Mouse (Mus musculus) B cell, adult 2 months (primary cell): ENCODE data around the gene Ap1s3.
"Not testable (repeated sequence)": the region's sequence is repeated elsewhere in the genome, so short reads cannot be mapped to it uniquely, and the experiment has no call there.

Source experiments
- DNase-seq, 2 experiments: peaks; one replicate each; pipeline ENCODE4 v3.0.0; 2022

Gene Ap1s3

DNA sequence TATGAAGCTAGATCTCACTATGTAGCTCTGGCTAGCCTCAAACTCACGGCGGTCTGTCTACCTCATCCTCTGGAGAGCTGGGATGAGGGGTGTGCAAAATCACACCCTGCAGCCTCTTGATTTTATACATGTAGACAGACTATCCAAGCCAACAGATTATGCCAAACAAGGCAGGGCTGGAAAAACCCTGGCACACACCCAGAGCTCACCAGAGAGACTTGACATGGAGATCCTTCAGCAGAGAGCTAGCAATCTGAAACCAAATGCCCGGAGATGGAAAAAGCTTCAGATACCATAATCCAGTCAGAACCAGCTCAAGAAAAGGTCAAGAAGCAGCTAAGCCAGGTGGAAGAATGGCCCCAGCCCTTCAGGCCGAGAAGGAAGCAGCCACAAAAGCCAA lies 6.9 kb downstream of the Ap1s3 start:
- no peak for DNase-seq

DNA sequence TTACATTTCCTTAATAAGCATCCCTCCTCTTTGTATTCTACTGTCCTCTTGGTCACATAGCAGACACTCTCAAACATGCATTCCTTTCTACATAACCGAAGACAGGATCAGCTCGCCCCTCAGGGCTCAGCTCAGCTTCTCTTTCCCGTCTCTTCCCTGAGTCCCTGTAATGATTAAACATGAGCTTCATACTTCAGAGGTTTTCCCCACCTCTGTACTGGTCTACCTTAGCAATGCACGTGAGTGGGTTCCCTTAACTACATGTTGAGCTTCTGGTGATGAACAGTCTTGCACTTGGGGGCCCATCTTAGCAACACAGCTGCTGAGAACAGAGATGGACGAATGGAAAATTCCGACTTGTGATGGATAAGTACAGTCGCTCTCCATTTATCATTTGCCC lies 12.2 kb downstream of the Ap1s3 start:
- no peak for DNase-seq

DNA sequence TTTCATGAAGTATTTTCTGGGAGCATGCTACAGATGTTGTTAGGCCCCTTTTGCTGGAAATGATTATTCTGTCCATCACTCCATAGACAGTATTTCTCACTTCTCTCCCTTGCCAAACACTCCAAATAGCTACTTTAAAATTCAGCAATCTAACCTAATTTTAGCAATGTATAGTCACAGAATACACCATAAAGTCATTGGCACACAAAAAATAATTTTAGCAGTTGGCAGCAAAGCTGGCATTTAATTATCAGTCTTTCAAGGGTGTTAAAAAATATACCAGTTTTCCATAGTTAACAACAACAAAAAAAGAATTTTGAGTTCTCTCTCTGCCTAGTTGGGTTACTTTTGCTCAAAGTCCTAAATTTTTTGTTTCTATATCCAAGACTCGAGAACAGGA lies 14.4 kb downstream of the Ap1s3 start:
- no peak for DNase-seq

DNA sequence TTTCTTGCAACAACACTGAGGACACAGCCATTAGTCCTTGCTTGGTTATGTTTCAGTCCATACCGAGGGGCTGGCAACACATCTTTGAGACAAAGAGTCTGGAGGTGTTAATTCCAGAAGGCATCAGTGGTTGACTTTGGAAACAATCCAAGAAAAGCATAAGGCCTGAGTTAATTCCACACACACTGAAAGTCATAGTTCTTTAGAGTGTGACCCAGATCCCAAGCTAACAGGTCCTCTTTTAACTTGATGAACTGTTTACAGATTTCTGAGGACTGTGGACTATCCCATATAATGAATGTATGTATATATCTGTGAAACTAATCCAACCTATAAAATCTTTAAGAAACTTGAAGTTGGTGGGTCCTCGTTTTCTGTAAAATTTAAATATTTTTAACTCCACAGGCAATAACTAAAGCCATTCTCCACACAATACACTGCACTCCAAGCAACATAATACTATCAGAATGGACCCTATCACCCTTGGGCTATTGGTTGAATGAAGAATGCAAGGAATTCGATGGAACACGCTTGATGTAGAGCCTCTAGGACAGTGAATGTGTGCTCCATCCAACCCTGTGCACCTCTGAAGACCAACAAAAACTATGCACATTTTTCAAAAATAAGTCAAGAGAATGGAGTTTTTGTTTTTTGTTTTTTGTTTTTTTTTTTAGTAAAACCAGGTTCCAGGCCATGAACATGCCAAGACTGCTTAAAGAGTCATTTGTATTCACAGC lies 15.8 kb downstream of the Ap1s3 start:
- DNase-seq: no peak

DNA sequence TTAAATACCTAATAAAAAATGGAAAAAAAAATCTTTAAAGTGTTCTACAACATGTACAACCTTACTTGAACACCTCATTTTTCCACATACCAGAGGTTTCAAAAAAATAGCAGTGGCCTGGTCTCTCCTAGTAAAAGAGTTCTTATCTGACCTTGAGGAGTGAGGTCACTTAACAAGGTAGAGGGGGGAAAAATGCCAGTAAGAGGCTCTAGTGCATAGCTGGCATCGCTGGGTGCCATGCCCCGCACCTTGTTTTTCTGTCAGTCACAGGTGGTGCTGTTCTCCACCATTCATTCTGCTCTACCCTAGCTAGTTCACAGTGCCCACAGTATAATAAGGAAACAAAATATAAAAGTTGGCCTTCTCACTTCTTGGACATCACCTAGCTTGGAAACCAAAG lies 16.8 kb downstream of the Ap1s3 start:
- no peak for DNase-seq

DNA sequence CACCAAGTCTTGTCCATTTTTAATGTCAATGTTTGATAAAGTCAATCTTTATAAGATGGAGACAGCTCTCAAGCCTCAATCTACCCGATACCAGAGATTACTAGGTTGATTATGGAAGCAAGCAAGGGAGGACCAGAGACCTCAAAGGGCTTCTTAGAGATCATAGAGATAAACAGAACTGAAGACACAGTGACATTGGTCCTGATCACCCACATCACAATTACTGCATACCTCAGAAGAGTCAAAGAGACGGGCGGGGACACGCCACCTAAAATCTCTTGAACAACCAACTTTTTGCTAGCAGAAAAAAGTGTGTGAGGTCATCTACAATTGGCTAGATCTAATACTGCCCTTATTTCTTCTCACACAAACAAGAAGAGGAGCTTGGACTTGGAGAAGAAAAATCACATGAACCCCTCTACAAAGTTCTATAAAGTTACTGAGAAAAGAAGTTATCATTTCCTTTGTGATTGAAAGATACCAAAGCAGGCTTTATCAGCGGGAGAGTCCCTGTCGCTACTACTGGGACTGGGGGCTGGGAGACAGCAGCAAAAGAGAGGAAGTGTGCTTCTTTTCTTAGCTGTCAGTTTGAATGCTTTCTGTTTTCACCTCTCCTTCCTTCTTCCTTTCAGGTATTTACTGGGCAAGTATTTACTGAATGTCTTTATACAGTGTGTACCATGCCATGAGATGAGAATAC lies 28.2 kb downstream of the Ap1s3 start:
- DNase-seq: peak; percentile 43 to 56

DNA sequence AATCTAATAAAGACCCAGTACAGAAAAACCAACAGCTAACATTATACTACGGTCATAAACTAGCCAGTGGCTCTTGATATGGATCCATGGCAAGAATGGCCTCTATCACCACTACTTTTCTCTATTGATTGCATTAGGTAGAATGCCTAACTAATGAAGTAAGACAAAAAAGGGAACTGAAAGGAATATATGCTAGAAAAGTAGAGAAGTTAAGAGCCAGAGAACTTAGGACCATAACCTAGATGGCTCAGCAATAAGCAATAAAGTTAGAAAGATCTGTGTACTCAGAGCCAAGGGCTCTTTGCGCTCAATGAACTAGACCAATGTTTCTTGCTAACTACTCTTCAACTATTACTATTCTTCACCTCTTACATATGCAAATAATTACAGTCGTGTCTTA lies 29.1 kb downstream of the Ap1s3 start:
- DNase-seq: no peak

DNA sequence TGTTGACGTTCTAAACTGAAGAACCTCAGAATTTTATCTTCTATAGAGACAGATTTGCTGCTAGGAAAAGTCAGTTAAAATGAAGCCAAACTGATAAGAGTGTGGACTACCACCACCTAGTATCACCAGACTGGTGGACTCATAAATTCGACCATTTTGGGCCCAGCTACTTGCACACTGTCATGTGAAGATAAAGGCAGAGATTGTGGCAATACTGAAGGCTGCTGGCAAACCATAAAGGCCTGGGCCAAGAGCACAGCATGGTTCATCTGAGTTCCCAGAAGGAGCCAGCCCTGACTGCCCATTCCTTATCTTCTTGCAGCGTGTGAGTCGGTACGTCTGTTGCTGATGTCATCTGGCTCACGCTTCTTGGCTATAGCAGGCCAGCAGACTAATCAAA lies 30.4 kb downstream of the Ap1s3 start:
- DNase-seq: no peak

DNA sequence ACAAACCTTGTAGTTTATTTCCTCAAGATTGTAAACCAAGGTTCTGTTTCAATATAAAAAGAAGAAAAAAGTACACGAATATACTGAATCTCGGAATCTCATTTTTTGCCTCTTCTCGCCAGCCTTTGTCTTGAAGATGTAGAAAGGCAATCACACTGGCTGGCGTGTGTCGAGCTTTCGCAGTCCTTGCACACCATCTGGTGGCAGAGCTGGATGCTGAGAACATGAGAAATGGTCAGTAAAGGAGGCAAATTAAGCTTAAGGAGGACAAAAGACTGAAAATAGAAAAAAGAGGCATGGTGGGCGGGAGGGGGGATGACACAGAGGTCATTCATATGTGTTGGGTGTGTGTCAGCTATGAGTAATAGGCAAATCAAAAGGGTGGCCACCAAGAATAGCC lies 31.6 kb downstream of the Ap1s3 start:
- DNase-seq: peak; percentile 32 to 38

DNA sequence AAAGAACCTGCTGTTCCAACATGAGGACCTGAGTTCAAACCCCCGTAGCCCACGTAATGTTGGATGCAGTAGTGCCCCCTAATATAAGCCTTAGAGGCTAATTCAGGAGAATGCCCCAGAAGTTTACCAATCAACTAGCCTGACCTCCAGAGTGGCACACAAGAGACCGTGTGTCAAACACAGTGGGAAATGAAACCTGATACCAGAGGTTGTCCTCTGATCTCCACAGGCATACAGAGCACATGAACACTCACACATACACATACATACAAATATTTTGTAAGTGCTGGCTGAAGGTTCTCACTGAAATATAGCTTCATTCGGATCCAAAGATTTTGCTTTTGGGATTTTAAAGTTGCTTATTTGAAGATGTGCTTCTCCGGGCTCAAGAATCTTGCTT lies 32.1 kb downstream of the Ap1s3 start:
- no peak for DNase-seq

DNA sequence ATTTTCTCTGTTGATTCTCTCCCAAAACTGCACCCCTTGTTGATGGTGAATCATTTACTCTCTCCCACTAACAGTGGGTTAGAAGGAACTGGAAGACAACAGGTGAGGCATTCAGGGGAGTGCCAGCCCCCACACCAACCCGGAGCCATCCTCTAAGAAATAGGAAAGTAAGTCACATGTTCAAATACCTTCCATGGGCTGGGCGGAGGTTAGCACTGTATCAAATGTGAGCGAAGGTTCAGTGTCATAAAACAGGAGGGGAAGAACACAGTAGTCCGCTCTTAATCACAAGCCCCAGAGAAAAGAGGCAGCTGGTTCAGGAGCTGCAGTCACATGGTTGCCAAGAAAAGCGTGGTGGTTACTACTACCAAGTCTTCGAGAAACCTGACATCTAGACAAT lies 32.7 kb downstream of the Ap1s3 start:
- DNase-seq: no peak

DNA sequence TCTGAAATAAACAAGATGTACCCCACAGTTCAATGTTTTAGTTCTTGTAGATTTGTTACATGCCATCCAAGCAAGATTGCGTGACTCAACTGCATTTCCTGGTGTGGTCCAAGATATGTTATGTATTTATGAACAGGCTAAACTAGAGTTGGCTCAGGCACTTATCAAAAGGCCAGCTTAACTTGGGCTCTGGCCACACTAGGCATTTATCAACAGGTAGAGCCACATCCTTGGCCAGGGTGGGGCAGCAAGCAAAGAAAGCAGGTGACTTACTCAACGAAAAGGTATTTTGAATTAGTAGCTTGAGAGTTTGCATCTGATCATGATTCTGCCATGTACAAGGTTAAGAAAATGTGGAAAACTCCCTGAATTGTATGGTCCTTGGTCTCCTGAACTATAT lies 34.0 kb downstream of the Ap1s3 start:
- no peak for DNase-seq

DNA sequence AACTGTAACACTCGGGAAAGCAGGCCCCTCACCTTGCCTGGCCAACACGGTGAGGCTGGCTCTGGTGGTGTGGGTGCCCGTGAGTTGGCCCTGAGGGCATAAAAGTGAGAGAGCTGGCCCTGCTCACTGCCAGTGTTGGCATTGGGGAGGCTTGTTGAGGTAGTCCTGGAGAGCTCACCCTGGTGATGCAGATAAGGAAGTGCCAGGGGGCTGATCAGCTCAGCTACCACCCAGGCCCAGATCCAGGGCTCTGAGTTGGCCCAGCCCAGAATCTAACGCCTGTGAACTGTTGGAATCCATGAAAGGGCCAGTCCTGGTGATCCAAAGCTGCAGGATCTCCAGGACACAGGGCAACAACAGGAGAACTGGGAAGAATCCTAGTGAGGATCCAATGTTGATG lies 40.3 kb downstream of the Ap1s3 start:
- no peak for DNase-seq

DNA sequence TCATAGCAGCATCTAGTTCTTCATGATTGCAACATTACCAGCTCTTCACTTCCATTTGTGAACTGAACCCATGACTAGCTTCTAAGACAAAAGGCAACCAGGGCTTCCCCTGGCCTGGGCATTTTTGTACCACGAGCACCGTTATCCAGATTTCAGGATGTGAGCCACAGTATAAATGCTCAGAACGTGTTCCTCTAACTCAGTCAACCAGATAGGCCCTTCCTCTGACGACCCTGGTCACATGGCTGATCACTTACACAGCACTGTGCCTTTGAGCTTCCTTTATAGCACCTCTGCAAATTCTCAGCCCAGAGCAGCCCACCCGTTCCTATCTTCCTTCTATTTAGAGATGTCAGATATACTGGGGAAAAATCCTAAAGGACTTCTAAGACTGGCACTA lies 42.0 kb downstream of the Ap1s3 start:
- peak; percentile 70 to 78 for DNase-seq

DNA sequence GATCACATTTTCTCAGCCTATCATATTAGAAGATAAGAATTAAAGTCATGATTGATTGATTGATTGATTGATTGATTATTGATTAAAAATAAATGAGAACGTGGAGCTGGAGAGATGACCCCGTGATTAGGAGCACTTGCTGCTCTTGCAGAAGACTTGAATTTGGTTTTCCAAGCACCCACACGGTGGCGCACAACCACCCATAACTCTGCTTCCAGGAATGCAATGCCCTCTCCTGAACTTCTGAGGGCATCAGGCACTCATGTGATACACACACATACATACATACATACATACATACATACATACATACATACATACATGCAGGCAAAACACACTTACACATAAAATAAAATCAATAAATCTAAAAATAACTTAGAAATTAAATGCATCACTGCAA lies 45.6 kb downstream of the Ap1s3 start:
- peak; percentile 24 to 30 for DNase-seq

DNA sequence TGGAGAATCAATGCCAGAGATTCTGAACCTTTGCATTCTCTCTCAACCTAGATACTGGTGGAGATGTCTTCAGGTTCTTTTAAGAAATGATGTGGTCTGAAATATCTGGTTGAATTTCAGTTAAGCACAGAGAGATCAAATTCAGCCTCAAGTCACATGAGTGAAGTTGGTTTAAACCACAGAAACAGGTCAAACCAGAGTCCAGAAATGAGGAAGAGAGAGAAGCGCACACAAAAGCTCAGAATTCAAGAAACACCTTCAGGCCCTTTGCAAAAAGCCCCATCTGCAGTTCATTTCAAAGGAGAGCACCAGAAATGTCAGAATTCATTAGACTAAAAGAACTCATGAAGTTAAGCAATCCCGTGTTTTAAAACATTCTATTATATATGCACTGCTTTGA lies 52.3 kb downstream of the Ap1s3 start:
- DNase-seq: no peak

DNA sequence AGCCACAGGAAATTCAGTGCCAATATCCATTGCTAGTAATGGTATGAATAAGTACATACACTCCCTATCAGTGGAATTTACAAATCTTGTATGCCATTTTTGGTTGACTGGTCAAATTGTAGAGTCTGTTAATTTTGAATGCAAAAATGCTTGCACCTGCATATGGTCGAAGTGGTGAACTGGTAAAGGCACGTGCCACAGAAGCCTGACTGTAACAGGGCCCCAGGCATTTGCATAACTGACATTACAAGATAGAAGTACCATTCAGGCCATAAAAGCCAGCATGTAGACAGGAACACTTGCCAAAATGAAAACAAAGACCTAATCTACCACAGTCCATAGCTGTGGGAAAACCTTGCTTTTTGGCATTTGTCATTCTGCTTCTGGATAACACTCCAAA lies 55.3 kb downstream of the Ap1s3 start:
- DNase-seq: peak; percentile 7 to 10

DNA sequence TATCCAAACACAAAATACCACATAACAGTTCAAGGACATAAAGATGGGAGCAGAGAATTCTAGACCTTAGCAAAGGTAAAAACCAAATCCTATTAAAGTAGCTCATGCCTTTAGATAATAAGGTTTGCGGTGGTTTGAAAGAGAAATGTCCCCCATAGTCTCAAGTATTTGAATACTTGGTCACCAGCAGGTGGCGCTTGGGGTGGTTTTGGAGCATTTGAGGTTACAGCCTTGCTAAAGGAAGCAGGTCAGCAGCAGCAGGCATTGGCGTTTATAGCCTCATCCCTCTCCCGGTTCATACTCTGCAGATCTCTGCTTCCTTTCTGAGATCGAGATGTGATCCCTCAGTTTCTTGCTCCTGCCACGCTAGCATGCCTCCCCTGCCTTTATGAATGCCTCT lies 57.3 kb downstream of the Ap1s3 start:
- peak; percentile 36 to 47 for DNase-seq

DNA sequence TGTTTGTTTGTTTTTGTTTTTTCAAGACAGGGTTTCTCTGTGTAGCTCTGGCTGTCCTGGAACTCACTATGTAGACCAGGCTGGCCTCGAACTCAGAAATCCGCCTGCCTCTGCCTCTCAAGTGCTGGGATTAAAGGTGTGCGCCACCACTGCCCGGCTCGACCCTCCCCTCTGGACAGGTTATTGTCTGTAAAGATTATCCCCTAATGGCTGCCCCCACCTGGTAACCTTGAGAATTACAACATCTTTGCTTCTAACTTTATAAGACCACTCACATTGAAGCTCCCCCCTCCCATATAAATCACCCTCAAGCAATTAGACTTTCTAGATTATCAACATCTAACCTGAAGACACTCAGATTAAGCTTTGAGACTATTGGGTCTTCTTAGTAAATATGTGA lies 60.5 kb downstream of the Ap1s3 start:
- peak; percentile 34 to 37 for DNase-seq

DNA sequence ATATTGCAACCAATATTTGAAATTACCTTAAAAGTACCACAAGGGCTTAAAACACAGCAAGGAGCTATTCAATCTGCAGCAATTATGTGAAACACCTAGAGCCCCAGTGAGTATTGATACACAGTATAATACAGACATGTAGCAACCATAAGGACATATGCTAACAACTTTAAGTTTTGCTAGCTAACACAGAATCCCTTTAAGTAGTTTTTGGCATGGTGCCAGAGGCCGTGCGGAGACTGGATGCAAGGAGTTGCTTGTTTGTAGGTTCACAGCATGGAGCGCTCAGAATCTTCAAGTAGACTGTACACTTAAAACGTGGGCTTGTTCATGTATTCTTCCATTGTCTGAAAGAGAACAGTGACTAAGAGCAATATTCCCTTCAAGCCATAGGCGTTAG lies 62.9 kb downstream of the Ap1s3 start:
- DNase-seq: not testable (repeated sequence)

DNA sequence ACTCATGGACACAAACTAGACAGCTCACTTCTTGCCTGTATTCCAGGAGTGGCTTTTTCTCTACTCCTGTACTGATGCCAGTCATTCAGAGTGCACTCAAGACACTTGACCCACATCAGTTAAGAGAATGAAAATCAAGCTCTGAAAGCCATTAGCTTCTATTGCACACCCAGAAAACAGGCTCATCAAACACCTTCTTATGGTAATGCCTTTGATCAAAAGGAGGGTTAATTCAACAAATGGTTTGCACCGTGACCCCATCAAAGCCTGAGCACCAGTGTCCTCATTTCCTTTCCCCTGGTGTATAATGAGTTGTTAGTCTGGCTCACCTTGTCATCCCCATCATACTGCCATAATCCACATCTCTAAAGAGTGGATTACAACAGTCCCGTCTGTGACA lies 69.3 kb downstream of the Ap1s3 start:
- no peak for DNase-seq

DNA sequence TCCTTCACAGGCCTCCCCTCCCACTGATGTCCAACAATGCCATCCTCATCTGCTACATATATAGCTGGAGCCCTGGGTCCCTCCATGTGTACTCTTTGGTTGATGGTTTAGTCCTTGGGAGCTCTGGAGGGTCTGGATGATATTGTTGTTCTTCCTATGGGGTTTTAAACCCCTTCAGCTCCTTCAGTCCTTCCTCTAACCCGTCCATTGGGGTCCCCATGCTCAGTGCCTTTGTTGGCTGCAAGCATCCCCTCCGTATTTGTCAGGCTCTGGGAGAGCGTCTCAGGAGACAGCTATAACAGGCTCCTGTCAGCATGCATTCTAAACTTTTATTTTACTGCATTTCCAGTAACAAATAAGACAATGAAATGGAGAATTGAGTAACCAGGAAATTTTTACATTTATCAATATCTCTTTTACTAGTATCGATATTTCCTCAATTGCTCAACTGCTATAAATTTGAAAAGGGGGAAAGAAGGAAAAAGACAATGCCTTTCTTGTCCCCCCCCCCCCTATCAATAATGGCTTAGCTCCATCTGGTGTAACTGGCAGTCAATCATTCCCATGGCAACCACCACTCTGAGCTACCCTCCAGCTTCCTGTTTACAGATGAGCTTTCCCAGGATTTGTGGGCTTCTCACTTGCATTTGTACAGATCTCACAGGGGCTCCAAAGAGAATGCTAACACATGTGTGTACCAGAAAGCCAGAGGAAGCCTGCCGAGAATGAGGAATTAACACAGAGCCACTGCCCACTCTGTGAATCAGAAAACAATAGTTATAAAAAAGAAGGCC lies 73.2 kb downstream of the Ap1s3 start:
- DNase-seq: no peak

DNA sequence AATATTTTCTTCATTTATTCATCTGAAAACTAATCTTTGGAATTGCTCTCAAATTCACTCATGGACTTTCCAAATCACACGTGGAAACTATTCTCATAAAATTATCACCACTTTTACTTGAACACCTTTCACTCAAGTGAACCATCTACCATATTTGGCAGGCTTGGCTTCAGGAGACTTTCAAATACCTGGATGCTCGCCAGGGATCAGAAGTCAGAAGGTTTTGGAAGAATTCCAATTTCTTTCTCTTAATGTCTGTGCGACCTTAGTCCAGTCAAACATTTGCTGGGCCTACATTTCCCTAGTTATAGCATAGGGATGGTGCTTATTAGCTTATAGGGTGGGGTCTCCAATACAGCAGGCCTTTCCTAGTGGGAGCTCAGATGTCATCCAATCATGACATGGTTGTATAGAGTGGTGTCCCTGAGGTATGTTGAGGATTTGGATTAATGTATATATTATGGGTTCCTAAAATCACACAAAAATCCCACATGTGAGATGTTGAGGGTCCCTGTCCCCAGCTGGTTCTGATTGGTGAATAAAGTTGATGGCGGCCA lies 79.0 kb downstream of the Ap1s3 start:
- DNase-seq: no peak

DNA sequence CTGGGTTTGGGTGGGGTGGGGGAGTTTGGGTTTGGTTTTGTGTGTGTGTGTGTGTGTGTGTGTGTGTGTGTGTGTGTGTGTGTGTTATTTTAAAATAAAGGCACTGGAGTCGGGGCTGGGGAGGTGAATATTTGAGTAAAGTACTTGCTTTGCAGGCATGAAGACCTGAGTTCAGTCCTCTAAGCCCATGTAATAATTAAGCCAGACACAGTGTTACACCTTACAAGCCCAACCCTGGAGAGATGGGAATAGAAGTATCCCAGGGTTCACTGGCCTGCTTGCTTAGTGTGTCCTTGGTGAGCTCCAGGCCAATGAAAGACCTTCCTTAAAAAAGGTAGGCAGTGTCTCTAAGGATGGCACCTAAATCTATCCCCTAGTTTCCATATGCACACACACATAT lies 80.7 kb downstream of the Ap1s3 start:
- no peak for DNase-seq
